Mouse (Mus musculus) liver, postnatal 0 days (tissue): ENCODE measurements around the gene Cnga1. TPM values are rescaled to one million over a fixed set of nuclear protein-coding genes. Genes with fewer than 3 reads are reported as not detected.

Experiments used
- ATAC-seq: fragments of 200-750 bp; cut with Nextera tagmentation; 2 replicates; pipeline ENCODE4 v1.8.0; 2017; ENCODE audit warnings: mild to moderate bottlenecking, moderate library complexity
- DNase-seq: peaks from one replicate; pipeline ENCODE4 v3.0.0-alpha.2; 2016
- H3K27ac ChIP-seq: fragments of 300-500 bp; sonication (generic); 2 replicates; pipeline ENCODE4 v1.5.1; 2014; ENCODE audit warnings: antibody characterized with exemption, moderate library complexity, mild to moderate bottlenecking, low read depth
- H3K27me3 ChIP-seq: fragments of 300-500 bp; sonication (generic); 2 replicates; pipeline ENCODE4 v1.6.1; 2014; ENCODE audit warnings: low read length, control low read depth, mixed read lengths; ENCODE audit not compliant: insufficient read depth
- H3K36me3 ChIP-seq: fragments of 300-500 bp; sonication (generic); replicated peaks from 2 replicates; pipeline ENCODE4 v1.6.1; 2014; ENCODE audit warnings: mild to moderate bottlenecking, control low read depth, low read length, moderate library complexity, mixed read lengths; ENCODE audit not compliant: insufficient read depth
- H3K4me1 ChIP-seq: fragments of 300-500 bp; sonication (generic); 2 replicates; pipeline ENCODE4 v1.6.1; 2014; ENCODE audit warnings: antibody characterized with exemption, mild to moderate bottlenecking, control low read depth; ENCODE audit not compliant: insufficient read depth
- H3K4me2 ChIP-seq: fragments of 300-500 bp; sonication (generic); 2 replicates; pipeline ENCODE4 v1.6.1; 2014; ENCODE audit warnings: low read depth, mild to moderate bottlenecking, low read length, moderate library complexity, mixed read lengths
- H3K4me3 ChIP-seq: fragments of 300-500 bp; sonication (generic); 2 replicates; pipeline ENCODE4 v1.5.1; 2014; ENCODE audit warnings: low read depth, low read length
- H3K9ac ChIP-seq: fragments of 300-500 bp; sonication (generic); replicated peaks from 2 replicates; pipeline ENCODE4 v1.6.1; 2014; ENCODE audit warnings: mild to moderate bottlenecking, moderate library complexity
- H3K9me3 ChIP-seq: fragments of 300-500 bp; sonication (generic); 2 replicates; pipeline ENCODE4 v1.6.1; 2016; ENCODE audit warnings: mild to moderate bottlenecking, control low read depth, low read length, mixed read lengths
- CTCF ChIP-seq: sonication (generic); IDR thresholded peaks from 2 replicates; pipeline ENCODE4 v1.5.1; 2016; ENCODE audit warnings: antibody characterized with exemption, low read depth
- EP300 ChIP-seq: IDR thresholded peaks from 2 replicates; pipeline ENCODE4 v1.6.1; 2016; ENCODE audit warnings: antibody characterized with exemption, low read depth, mild to moderate bottlenecking
- WGBS: fragments of 180-500 bp; shearing (Covaris S2); extraction: QIAGEN DNeasy Blood & Tissue Kit; methylation state at CpG from one replicate; pipeline ENCODE4 v1.1.7; 2014; ENCODE audit not compliant: insufficient replicate concordance; 5-methylcytosine and 5-hydroxymethylcytosine counted together
- polyA plus RNA-seq: library from polyadenylated mRNA; unstranded; fragments of >200 nt; fragmentation: Nextera tagmentation; extraction: Ambion mirVana; gene quantifications from 2 replicates; pipeline ENCODE4 v1.2.1, GENCODE M21; 2015

The Cnga1 gene
- polyA plus RNA-seq, 1 experiment from 2014 or later = not detected

GRCm38 (mm10) chr5:72658375-72658774, 14.3 kb upstream of the Cnga1 start:
- no peak overlapping the region for H3K27ac ChIP-seq
- H3K9ac ChIP-seq = no peak overlapping the region
- no peak for DNase-seq
- H3K36me3 ChIP-seq = peaks cover 5% of the 10 kb centered on the region
- peaks cover 2% of the 10 kb centered on the region for H3K4me1 ChIP-seq
- no peaks in the 10 kb centered on the region for H3K9me3 ChIP-seq
- no peak for ATAC-seq
- H3K4me2 ChIP-seq = no peak overlapping the region
- TF ChIP-seq CTCF (no peak), EP300 (no peak)
- no peak overlapping the region for H3K4me3 ChIP-seq
- no peaks in the 10 kb centered on the region for H3K27me3 ChIP-seq
- 77% methylated on average over 13 of the region's 13 CpGs for WGBS

GRCm38 (mm10) chr5:72656270-72656791, 12.3 kb upstream of the Cnga1 start:
- Histone ChIP-seq H3K4me1 (peaks cover 6% of the 10 kb centered on the region), H3K36me3 (peaks cover 5% of the 10 kb centered on the region), H3K4me2 (no peak overlapping the region), H3K27ac (no peak overlapping the region), H3K27me3 (no peaks in the 10 kb centered on the region), H3K9me3 (no peaks in the 10 kb centered on the region), H3K4me3 (no peak overlapping the region), H3K9ac (no peak overlapping the region)
- WGBS = 40% methylated on average over 7 of the region's 7 CpGs
- DNase-seq = no peak
- ATAC-seq = no peak
- TF ChIP-seq EP300 (no peak), CTCF (no peak)

GRCm38 (mm10) chr5:72653068-72653674, 9.1 kb upstream of the Cnga1 start:
- WGBS = 57% methylated on average over 10 of the region's 10 CpGs
- ATAC-seq (peak; percentile 85), DNase-seq (peak; percentile 28)
- Histone ChIP-seq H3K4me2 (peak overlapping the region; percentile 41; the same call in 1 of the 2 replicates), H3K27me3 (no peaks in the 10 kb centered on the region), H3K36me3 (peaks cover 2% of the 10 kb centered on the region), H3K9me3 (no peaks in the 10 kb centered on the region), H3K4me3 (no peak overlapping the region), H3K27ac (peak overlapping the region; percentile 85), H3K4me1 (peaks cover 6% of the 10 kb centered on the region; the same call in 1 of the 2 replicates), H3K9ac (no peak overlapping the region; the same call in 1 of the 2 replicates)
- no peak for TF ChIP-seq CTCF
- peak; percentile 59 for TF ChIP-seq EP300

GRCm38 (mm10) chr5:72648987-72649735, 5.1 kb upstream of the Cnga1 start:
- peak; percentile 61; the same call in 1 of the 2 replicates for TF ChIP-seq EP300
- no peak for TF ChIP-seq CTCF
- Histone ChIP-seq H3K27me3 (no peaks in the 10 kb centered on the region), H3K9me3 (no peaks in the 10 kb centered on the region), H3K4me3 (peak overlapping the region; percentile 61), H3K9ac (peak overlapping the region; percentile 66), H3K4me2 (peak overlapping the region; percentile 86), H3K4me1 (peaks cover 14% of the 10 kb centered on the region), H3K27ac (peak overlapping the region; percentile 92), H3K36me3 (no peaks in the 10 kb centered on the region; the same call in 1 of the 2 replicates)
- DNase-seq (peak; percentile 45), ATAC-seq (peak; percentile 61)
- 61% methylated on average over 9 of the region's 9 CpGs for WGBS

GRCm38 (mm10) chr5:72647958-72648595, 4.0 kb upstream of the Cnga1 start:
- peak overlapping the region; percentile 86 for H3K4me2 ChIP-seq
- DNase-seq = peak; percentile 47
- peak overlapping the region; percentile 61 for H3K4me3 ChIP-seq
- peaks cover 10% of the 10 kb centered on the region for H3K4me1 ChIP-seq
- WGBS = 9% methylated on average over 18 of the region's 18 CpGs
- H3K27me3 ChIP-seq = no peaks in the 10 kb centered on the region
- H3K9me3 ChIP-seq = no peaks in the 10 kb centered on the region
- no peaks in the 10 kb centered on the region for H3K36me3 ChIP-seq
- peak; percentile 35 for ATAC-seq
- peak overlapping the region; percentile 90 for H3K27ac ChIP-seq
- H3K9ac ChIP-seq = peak overlapping the region; percentile 66
- TF ChIP-seq EP300 (no peak), CTCF (no peak)
